Mouse (Mus musculus): ENCODE measurements around the gene Spag9. TPM values are rescaled to one million over a fixed set of nuclear protein-coding genes. Genes with fewer than 3 reads are reported as not detected.
A peak's percentile ranks its signal among the peaks of the same experiment; 100 is the strongest.

The Spag9 gene
- polyA plus RNA-seq, 1 experiment, result 45.7 TPM

DNA sequence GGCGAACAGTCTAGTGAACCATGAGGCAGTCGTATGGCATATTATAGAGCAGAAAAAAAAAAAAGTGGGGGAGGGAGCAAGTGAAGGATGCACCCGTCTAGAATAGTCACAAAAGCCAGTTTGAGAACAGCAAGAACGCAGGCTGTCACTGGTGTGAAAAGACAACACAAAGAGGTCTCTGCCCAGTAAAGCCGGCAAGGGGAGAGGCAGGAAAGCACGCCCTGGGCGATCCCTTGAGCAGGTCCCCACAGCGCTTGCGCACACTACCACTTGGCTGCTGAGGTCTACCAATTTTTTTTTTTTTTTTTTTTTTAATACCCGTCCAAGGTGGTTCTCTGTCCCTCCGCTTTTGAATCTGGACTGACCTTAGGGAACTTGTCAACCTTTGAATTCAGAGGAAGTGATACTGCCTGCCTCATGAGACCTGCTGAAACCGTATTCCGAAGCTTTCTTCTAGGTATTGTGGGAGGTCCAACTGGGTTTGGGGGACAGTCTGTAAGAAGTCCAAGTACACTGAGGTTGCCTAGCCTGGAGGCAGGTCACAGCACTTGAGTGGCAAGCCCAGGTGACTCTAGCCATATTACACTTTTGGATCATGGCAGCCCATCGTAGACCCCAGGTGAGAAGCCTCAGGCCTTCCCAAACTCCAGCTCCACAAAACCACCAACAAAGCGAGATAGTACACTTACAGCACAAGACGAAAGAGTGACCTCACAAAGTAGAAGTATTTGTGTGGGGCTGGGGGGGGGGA is 153.8 kb downstream of the Spag9 start:
- Histone ChIP-seq H3K4me3 (ENCODE audit: low read depth, low read length) (peak overlapping the region; percentile 34), H3K9ac (ENCODE audit: low read depth, poor library complexity, severe bottlenecking) (peak overlapping the region; percentile 58), H3K36me3 (ENCODE audit: control insufficient read depth, insufficient read depth, low read length, poor library complexity, severe bottlenecking) (no peaks in the 10 kb centered on the region), H3K27ac (ENCODE audit: insufficient read depth, low read length) (peak overlapping the region; percentile 16), H3K9me3 (replicated peaks; ENCODE audit: control insufficient read depth, insufficient read depth, low read length, poor library complexity, severe bottlenecking) (no peaks in the 10 kb centered on the region), H3K27me3 (ENCODE audit: control insufficient read depth, insufficient read depth, low read length, poor library complexity, severe bottlenecking) (no peaks in the 10 kb centered on the region), H3K4me1 (ENCODE audit: control insufficient read depth, insufficient read depth, low read length) (peaks cover 18% of the 10 kb centered on the region)
- no peak for TF ChIP-seq CTCF (IDR thresholded peaks at IDR 0.05; ENCODE audit: low read depth, low read length)
- no peak for TF ChIP-seq EP300 (IDR thresholded peaks at IDR 0.05; ENCODE audit: insufficient read depth, low read depth, low read length)
- TF ChIP-seq POLR2A (IDR thresholded peaks at IDR 0.05; ENCODE audit: insufficient read depth, low read length), result no peak

DNA sequence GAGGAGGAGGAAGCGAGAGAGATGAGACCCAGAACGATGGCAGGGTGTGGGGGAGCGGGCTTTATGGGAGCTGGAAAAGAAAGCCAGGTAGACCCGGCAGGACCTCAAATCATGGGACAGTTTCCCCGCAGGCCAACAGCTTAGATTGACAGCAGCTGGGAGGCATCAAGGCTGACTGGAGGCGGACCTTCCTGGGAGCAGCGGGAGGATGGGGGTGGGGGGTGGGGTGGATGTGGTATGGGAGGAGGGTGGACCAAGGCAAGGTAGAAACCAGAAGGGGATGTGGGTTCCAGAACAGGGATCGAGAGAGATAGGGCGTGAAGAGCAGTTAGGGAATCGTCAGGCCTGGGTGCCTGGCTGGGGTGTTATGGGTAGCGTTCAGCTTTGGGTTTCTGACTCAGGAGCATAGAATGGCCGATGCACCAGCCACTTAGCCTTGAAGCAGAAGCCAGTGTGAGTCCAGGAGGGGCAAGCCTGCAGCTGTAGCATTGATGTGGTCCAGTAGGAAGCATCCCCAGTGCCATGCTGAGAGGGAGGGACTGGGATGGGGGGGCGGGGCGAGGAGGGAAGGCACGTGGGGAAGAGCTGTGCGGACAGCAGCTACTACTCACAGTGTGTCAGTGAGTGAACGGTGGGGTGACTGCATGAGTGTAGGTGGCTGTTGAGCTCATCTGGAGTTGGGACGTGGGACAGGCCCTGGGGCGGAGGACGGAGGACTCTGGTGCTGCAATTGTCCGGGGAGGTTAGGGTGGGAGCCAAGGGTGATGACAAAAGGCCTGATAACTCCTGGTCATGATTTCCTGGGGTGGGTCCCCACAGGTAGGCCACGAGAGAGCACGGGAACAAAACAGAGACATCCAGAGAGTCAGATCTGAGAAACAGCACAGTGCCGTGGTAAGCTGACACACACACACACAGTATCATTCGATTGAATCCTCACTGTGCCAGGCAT is 154.9 kb downstream of the Spag9 start:
- Histone ChIP-seq H3K4me1 (ENCODE audit: control insufficient read depth, insufficient read depth, low read length) (peaks cover 18% of the 10 kb centered on the region), H3K4me3 (ENCODE audit: low read depth, low read length) (peak overlapping the region; percentile 13), H3K9me3 (replicated peaks; ENCODE audit: control insufficient read depth, insufficient read depth, low read length, poor library complexity, severe bottlenecking) (no peaks in the 10 kb centered on the region), H3K9ac (ENCODE audit: low read depth, poor library complexity, severe bottlenecking) (no peak overlapping the region; the same call in 1 of the 2 replicates), H3K27ac (ENCODE audit: insufficient read depth, low read length) (peak overlapping the region; percentile 14), H3K27me3 (ENCODE audit: control insufficient read depth, insufficient read depth, low read length, poor library complexity, severe bottlenecking) (no peaks in the 10 kb centered on the region), H3K36me3 (ENCODE audit: control insufficient read depth, insufficient read depth, low read length, poor library complexity, severe bottlenecking) (no peaks in the 10 kb centered on the region)
- no peak for TF ChIP-seq CTCF (IDR thresholded peaks at IDR 0.05; ENCODE audit: low read depth, low read length)
- TF ChIP-seq POLR2A (IDR thresholded peaks at IDR 0.05; ENCODE audit: insufficient read depth, low read length), result no peak
- no peak for TF ChIP-seq EP300 (IDR thresholded peaks at IDR 0.05; ENCODE audit: insufficient read depth, low read depth, low read length)

DNA sequence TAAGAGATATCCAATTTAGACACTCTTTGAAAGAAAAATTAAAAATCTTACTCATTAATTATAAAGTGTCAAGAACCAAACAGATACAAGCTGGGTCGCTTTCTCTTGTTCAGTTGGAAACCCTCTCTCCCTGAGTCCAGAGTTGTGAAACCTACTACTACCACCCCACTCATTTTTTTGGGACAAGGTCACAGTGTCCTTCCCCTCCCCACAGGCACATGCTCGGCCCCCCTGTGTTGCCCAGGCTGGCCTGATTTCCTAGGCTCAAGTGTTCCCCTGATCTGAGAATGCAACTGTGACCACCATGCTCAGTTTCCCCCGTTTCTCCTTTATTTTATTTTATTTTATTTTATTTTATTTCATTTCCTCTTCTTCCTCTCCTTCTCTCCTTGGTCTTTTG is 158.3 kb downstream of the Spag9 start:
- Histone ChIP-seq H3K9me3 (replicated peaks; ENCODE audit: control insufficient read depth, insufficient read depth, low read length, poor library complexity, severe bottlenecking) (no peaks in the 10 kb centered on the region), H3K27me3 (ENCODE audit: control insufficient read depth, insufficient read depth, low read length, poor library complexity, severe bottlenecking) (no peaks in the 10 kb centered on the region), H3K4me1 (ENCODE audit: control insufficient read depth, insufficient read depth, low read length) (peaks cover 16% of the 10 kb centered on the region), H3K27ac (ENCODE audit: insufficient read depth, low read length) (no peak overlapping the region), H3K9ac (ENCODE audit: low read depth, poor library complexity, severe bottlenecking) (no peak overlapping the region), H3K4me3 (ENCODE audit: low read depth, low read length) (no peak overlapping the region), H3K36me3 (ENCODE audit: control insufficient read depth, insufficient read depth, low read length, poor library complexity, severe bottlenecking) (no peaks in the 10 kb centered on the region)
- TF ChIP-seq EP300 (IDR thresholded peaks at IDR 0.05; ENCODE audit: insufficient read depth, low read depth, low read length), result no peak
- no peak for TF ChIP-seq CTCF (IDR thresholded peaks at IDR 0.05; ENCODE audit: low read depth, low read length)

DNA sequence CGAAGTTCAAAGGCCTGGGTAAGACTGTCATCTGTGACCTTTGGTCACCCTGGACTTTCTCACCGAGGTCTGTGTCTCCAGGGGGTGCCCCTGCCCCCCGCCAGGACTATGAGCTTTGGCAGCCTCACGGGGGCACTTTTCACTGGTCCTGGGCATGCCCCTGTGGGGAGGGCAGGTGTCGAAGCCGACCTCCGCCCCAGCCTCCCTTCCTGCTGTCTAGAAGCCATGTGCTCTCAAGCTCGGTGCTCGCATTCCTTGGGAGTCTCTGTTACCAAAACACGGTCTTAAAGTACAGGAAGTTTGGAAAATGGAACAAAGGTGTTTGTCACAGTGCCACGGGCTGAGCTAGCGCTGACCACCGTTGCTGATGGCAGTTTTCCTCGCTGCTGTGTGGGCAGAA is 162.6 kb downstream of the Spag9 start:
- TF ChIP-seq EP300 (IDR thresholded peaks at IDR 0.05; ENCODE audit: insufficient read depth, low read depth, low read length), result no peak
- no peak for TF ChIP-seq CTCF (IDR thresholded peaks at IDR 0.05; ENCODE audit: low read depth, low read length)
- no peak for TF ChIP-seq POLR2A (IDR thresholded peaks at IDR 0.05; ENCODE audit: insufficient read depth, low read length)
- Histone ChIP-seq H3K4me3 (ENCODE audit: low read depth, low read length) (no peak overlapping the region), H3K27ac (ENCODE audit: insufficient read depth, low read length) (0 out of 2 replicates have a peak overlapping the region, but pooled peaks have one; percentile 20), H3K9me3 (replicated peaks; ENCODE audit: control insufficient read depth, insufficient read depth, low read length, poor library complexity, severe bottlenecking) (no peaks in the 10 kb centered on the region), H3K9ac (ENCODE audit: low read depth, poor library complexity, severe bottlenecking) (no peak overlapping the region), H3K4me1 (ENCODE audit: control insufficient read depth, insufficient read depth, low read length) (peaks cover 17% of the 10 kb centered on the region), H3K27me3 (ENCODE audit: control insufficient read depth, insufficient read depth, low read length, poor library complexity, severe bottlenecking) (no peaks in the 10 kb centered on the region), H3K36me3 (ENCODE audit: control insufficient read depth, insufficient read depth, low read length, poor library complexity, severe bottlenecking) (no peaks in the 10 kb centered on the region)

DNA sequence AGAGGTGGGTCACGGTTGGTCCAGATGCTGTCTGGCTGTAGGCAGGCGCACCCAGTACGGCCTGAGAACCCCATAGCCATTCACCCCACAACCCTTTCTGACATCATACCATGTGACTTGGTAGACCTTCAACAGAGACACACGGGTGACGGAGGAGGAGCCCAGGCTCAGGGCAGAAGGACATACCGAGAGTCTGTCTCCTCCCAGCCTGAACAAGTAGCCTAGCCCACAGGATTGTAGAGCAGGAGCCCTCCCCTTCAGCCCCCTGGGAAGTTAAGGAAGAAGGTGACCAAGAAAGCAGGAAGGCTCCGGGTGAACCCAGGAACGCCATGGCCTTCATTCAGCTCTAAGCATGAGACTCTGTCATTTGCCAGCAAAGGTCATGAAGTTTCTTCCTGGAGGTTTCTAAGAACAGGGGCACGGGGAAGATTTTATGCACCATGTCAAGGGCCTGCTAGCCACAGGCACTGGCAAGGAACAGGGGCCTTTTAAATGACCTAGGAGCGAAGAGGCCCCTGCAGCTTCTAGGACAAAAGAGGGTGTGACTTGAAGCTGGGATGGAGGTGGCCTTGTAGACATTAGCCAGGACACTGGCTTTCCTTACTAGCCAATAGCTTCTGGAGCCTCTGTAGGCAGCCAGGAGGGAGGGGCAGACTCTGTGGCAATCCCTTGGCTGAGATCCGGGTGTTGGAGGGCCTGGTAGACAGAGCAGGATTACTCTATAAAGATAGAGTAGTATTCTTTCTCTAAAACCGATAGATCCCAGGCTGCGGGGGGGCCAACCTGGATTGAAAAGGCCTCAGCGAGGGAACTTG is 163.4 kb downstream of the Spag9 start:
- Histone ChIP-seq H3K27me3 (ENCODE audit: control insufficient read depth, insufficient read depth, low read length, poor library complexity, severe bottlenecking) (no peaks in the 10 kb centered on the region), H3K4me1 (ENCODE audit: control insufficient read depth, insufficient read depth, low read length) (peaks cover 23% of the 10 kb centered on the region), H3K9ac (ENCODE audit: low read depth, poor library complexity, severe bottlenecking) (no peak overlapping the region), H3K4me3 (ENCODE audit: low read depth, low read length) (no peak overlapping the region), H3K36me3 (ENCODE audit: control insufficient read depth, insufficient read depth, low read length, poor library complexity, severe bottlenecking) (no peaks in the 10 kb centered on the region), H3K9me3 (replicated peaks; ENCODE audit: control insufficient read depth, insufficient read depth, low read length, poor library complexity, severe bottlenecking) (no peaks in the 10 kb centered on the region), H3K27ac (ENCODE audit: insufficient read depth, low read length) (peak overlapping the region; percentile 60)
- TF ChIP-seq EP300 (IDR thresholded peaks at IDR 0.05; ENCODE audit: insufficient read depth, low read depth, low read length) (0 out of 2 replicates have a peak, but pooled peaks have one; percentile 7), CTCF (IDR thresholded peaks at IDR 0.05; ENCODE audit: low read depth, low read length) (no peak)

Data from ES-Bruce4 (cell line).